Mouse (Mus musculus) cerebellum, adult 9-11 months (tissue): ENCODE results near the gene Slc22a21.
A peak's percentile ranks its signal among the peaks of the same experiment; 100 is the strongest.
"Not testable (repeated sequence)": the region's sequence is repeated elsewhere in the genome, so short reads cannot be mapped to it uniquely, and the experiment has no call there.

ENCODE experiments used
- DNase-seq: peaks from one replicate; pipeline ENCODE4 v3.0.0; 2022

The Slc22a21 gene

DNA sequence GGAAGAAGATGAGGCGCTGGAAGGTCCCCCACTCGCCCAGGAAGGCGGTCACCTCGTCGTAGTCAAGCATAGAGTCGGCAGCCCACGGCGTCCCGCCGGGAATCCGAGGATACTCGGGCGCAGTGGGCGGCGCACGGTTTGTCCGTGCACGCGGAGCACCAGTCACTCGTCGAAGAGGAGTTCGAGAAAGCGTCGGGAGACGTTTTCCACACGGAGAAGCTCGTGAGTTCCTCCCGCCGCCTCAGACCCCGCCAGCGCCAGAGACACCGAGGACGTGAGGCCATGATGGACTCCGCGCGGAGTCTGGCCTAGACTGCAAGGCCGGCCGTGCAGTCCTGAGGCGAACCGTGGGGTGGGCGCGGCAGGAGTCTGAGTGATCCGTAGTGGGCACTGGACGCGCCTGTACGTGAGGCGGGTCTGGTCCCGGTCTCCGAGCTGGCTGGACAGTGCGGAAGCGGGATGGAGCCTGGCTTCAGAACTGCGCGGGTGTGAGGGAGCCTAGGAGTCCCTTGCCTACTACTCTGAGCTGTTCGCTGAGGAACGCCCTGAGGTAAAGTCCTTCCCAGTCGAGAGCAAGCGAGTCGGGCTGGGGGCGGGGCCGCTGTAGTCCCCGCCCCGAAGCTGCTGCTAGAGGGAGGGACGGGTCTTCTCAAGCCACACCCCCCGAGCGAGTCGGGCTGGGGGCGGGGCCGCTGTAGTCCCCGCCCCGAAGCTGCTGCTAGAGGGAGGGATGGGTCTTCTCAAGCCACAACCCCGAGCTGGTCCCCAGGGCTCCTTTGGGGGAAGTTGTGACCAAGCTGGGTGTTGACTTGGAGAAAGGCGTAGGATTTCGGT is at the start of gene Slc22a21:
TSS of gene Slc22a21 (minus strand) at position 545 of the 834 bp plus-strand sequence.
- peak; percentile 55 for DNase-seq

DNA sequence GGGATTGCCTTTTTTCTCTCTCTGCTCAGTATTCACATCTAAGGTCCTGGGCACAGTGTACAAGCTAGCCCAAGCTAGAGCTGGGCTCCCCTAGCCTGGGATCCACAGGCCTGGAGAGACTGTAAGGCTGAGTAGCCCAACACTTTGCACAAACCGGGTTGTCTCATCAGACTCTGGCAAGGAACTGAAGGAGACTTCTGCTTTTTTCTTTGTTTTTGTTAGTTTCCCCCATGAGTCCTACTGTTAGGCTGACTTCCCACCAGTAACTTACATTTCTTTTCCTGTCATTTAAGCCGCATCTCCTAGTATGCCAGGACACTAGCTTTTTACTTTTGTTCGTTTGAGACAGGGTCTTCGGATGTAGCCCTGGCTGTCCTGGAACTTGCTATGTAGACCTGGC is 48.9 kb upstream of the Slc22a21 start:
- DNase-seq: no peak

DNA sequence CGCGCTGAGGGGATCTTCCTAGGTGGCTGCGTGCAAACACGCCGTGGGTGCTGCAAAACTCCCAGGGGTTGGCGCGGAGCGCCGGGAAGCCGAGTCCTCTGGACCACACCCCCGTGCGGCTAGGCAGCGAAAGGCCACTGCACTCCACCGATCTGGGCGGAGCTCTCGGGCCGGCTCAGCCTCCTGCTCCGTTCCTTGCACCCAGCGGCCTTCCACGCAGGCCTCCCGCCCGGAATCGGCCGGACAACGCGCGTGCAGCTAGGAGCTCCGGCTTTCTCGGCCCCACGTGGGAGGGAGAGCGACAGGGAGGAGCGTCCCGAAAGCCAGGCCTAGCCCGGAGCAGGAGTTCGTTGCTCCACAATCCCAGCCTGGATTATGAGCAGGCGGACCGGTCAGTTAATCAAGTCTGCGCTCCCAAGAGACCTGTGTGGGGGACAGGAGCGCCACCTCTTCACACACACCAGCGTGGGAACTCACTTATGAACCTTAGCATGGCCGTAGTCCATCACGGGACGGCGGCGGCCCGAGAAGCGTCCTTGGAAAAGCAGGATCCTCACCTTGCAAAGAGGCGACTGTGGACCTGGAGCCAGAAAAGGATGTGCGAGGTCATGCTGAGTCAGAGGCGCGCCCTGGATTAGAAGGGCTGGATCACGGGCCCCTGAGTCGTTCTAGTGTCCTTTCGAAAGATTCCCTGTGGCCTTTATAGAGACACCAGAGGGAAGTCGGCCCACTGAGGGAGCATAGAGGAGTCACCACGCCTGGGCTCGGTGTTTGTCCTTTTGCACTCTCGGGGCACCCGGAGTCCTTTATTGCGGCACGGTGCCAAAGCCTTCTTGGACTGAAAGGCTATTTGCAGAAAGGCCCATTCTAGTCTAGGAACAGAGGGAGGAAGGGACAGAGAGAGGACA is 48.2 kb upstream of the Slc22a21 start, which contains the start of gene Slc22a4:
TSS of gene Slc22a4 (minus strand) at position 47 of the 908 bp plus-strand sequence.
- peak; percentile 90 for DNase-seq

DNA sequence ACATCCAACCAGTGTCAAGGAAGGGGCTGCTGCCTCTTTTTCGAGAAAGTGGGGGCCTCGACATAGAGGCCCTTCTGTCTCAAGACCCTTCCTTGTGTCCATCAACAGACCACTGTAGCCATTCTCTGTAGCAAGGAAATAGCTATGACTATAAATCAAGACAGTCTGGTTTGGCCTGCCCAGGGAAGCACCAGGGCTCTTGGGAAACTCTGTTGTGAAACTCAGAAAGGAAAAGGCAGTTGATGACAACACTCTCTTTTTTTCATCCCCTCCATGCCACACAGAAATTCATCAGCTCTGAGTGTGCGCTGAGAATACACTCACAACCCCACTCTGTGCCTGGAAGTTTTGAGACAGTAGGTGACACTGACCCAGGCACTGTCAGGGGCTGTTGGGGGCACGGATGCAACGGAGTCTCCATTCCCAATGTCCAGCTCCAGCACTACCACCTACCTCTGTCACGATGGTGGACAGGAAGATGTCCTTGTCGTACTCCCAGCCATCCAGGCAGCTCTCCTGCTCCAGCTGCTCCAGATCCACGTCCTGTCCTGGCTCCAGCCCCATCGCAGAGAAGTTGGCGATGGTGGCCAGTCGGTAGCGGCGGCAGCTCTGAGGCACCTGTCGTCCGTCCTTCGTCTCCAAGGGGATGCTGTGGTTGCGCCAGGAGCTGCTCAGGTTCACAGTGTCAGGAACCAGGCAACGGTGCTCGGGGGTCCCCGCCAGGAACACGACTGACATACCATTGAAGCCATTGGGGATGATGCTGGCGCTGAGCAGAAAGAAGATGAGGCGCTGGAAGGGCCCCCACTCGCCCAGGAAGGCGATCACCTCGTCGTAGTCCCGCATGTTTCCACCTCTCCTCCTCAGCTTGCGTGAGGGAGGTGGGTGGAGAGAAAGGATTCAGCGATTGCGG is 47.3 kb upstream of the Slc22a21 start:
- peak; percentile 74 for DNase-seq

DNA sequence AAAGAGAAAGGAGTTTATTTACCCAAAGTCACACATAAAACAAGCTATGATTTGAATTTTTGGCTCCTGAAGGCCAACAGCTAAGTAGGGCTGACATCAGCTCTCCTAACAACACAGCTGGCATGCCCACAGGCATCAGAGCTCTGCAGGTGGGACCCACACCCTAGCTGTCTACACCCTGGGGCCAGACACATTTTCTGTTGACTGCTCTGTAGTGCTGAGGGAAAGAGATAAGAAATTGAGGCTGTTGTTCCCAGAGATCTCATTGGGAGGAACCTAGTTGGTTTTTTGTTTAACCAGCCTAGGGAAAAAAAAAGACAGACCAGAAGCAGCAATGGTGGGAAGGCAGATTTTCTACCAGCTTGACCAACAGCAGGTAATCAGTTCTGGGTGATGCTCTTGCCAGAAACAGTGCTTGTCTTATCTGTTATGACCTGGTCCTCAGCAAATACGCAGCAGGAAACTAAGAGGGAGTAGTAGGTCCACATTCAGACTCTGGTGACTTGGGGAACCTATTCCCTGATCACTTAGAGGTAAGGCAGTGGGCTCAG is 46.4 kb upstream of the Slc22a21 start:
- DNase-seq: peak; percentile 78

DNA sequence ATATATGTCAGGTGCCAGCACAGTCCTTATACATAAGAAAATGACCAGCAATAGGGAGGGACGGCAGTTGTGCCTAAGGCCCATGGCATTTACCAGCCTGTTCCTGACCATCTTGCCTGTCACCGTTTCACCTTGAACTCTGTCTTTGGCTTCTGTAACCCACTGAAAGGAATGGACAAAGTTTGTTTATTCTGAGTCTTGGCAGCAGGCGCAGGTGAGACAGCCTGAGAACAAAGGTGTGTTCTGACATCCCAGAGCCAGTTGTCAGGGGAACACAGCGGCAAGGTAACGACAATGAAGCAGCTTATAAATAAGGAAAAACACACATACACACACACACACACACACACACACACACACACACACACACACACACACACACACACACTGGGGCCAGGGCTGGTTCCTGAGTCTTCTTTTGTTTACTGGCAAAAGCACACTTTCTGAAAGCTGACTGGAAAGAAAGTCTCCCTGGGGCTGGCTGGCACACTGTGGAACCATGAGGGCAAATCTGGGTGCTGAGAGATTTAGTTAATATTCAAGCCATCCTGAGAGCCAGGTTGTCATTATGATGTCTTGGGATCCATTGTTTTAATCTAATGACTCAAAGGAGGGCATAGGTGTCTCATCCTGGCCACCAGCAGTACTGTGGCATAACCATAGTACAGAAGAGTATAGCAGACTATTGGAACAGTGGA is 41.4 kb upstream of the Slc22a21 start:
- DNase-seq: no peak

DNA sequence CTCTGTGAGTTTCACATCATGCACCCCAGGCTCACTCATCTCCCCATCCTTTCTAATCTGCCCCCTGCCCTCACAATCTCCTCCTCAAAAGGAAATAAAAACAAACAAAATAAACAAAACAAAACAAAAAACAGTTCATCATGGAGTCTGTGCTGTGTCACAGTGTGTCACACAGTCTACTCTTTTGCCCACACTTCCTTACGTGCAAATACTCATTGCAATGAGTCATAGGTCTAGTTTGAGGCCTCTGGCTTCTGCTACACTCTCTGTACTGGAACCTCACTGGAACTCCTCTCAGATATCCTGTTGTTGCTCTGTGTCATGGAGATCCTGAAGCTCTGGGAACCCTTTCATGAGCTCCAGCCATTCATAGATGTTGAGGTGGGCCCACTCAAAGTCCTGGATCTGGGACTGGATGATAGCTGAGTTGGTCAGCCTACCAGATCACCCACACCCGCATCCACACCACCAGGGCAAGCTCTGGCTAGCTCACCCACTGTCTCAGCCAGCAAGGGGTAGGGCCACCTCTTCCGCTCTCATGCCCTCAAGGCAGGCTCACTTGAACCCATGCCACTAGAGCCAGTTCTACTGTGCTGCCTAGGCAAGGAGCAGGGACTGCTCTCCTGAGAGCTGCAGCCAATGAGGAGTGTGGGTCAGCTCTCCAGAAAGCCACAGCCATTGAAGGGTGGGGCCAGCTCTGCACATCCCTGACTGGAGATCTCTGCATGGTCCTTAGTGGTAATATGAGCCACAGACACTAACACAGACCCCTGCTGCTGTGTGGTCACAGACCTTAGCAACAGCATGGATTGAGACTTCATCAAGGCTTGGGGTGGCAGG is 39.0 kb upstream of the Slc22a21 start:
- no peak for DNase-seq

DNA sequence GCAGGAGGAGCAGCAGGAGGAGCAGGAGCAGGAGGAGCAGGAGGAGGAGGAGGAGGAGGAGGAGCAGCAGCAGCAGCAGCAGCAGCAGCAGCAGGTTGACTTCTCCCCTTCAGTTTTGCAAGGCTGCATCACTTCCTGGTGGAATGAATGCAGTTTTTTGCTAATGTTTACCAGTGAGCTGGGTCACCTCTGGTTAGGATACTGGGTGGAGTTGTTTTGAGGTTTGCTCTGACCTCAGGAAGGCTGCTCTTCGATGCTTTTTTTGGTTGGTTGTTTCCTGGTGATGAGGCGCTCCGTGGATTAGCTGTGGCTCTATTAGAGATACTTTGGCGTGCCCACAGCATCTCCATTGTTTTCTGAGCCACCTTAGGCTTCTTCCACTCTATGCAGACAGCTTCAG is 37.5 kb upstream of the Slc22a21 start:
- DNase-seq: no peak

DNA sequence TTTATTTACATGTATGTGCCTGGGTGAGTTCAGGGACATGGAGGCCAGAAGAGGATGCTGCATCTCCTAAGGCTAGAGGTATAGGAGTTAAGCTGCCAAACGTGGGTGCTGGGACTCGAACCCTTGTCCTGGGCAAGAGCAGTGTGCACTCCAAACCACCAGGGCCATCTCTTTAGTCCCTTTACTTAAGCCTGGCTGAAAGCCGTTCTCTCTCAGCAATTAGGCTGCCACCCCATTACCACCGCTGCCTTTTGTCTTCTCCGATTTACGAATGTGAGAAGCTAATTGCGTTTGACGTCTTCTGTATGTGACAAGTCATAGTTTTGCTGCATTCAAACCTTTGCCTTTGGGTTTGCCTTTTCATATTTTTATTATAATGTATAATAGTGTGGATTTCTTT is 35.9 kb upstream of the Slc22a21 start:
- DNase-seq: no peak

DNA sequence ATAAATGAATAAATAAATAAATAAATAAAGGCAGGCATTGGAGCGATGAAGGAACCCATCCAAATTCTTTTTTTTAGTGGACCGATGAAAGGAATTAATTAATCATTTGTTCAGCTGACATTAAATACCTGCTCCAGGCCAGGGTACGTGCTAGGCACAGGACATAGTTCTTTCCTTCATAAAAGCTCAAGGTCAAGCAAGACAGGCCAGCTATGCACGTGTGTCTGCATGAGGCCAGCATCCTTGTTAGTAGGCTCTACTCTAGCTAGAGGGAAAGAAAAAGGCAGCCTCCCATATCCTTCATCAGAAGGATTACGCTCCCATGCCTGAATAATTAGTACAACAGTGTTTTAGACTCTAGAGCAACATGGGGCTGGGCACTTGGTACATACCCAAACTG is 32.8 kb upstream of the Slc22a21 start:
- DNase-seq: no peak

DNA sequence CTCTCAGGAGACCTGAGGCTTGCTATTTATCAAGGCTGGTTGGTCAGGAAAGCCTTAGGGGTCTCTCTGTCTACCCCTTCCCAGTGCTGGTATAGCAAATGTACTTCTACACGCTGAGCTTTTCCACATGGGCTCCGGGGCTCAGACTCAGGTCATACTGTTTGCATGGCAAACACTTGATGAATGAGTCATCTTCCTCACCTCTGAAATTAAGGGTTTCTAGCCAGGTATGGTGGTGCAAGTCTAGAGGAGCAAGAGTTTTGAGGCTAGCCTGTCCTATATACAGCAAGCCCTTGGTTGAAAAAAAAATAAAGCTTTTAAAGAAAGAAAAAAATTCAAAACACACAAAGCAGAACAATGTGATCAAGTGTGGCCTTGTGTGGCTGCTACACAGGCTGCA is 31.1 kb upstream of the Slc22a21 start:
- DNase-seq: no peak

DNA sequence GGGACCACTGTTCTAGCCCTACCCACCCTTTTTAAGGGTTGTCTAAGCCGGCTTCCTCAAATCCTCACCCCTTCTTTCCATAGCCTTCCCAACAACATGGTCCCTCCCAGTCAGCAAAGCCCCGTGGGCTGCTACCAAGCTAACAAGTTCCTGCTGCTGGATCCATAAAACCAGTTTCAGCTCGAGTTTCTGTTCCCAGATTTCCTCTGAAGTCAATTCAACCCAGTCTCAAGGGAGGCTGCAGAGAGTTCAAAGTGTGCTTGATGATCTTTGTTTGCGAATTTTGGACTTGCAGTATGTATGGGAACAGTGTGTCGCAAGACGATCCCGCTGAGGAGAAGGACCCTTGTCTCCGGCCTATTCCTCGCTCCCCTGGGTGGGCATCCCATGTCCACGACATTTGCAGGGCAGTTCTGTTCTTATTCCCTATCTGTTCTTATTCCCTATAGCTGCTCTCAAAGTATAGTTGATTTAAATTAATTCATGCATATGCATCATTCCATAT is 28.3 kb upstream of the Slc22a21 start:
- DNase-seq: no peak

DNA sequence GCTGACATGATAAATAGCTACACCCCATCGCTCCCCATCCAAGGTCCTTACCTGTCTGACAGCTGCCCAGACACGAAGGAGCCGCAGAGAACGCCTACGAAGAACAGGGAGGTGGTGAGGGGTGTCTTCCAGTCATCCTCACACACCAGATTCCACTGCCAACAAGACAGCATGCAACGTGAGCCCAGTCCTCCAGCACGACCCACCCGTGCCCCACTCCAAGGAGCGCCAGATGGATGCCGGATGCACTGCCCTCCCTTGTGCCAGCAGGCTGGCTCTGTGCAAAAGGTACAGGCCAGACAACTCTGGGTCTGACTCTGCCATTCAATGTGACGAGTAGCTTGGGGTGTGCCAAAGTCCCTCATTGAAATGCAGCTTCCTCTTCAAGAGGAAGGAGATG is 27.6 kb upstream of the Slc22a21 start:
- peak; percentile 95 for DNase-seq

DNA sequence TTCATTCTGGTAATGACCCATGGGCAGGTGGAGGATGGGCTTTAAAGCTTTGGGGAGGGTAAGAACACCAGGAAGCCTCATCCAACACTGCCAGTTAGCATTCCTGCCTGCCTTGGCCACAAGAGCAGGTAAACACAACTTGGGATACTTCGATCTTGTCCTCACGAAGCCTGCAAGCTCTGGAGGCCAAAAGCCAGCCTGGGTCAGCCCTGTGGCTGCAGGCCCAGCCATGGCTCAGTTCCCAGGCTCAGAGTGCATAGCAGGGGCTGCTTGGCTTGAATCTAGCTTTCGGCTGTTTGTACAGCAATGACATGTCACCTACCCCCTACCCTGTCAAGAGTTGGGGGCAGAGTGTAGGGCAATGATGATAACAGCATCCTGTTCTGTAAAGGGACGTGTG is 26.8 kb upstream of the Slc22a21 start:
- peak; percentile 86 for DNase-seq

DNA sequence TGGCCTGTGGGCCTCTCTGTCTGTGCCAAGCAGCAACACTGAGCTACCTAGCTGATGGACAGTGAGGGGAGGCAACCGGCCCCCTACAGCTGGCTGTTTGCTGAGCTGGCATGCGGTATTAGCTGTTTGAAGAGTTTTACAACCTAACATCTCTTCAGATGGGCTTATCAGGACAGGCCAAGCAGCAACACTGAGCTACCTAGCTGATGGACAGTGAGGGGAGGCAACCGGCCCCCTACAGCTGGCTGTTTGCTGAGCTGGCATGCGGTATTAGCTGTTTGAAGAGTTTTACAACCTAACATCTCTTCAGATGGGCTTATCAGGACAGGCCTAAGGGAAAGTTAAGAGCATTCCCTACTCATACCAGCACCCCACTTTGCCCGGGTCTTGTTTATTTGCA is 26.2 kb upstream of the Slc22a21 start:
- DNase-seq: not testable (repeated sequence)

DNA sequence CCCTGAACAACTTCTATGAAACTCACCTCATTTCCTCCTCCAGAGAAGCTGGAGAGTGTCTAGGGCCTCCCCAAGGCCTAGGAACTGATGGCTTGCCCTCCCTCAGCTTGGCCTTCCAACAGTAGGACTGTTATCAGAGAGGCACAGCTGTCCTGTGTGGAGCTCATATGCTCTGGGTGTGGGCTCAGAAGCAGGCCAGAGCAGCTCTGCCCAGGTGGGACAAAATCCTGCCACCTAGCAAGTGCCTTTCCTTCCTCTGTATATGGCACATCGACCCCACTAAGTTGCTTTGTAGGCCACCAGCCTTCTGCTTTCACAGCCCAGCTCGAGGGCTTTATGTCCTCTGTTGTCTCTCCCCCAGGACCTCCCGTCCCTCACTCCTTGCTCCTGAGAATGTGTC is 24.6 kb upstream of the Slc22a21 start:
- DNase-seq: no peak

DNA sequence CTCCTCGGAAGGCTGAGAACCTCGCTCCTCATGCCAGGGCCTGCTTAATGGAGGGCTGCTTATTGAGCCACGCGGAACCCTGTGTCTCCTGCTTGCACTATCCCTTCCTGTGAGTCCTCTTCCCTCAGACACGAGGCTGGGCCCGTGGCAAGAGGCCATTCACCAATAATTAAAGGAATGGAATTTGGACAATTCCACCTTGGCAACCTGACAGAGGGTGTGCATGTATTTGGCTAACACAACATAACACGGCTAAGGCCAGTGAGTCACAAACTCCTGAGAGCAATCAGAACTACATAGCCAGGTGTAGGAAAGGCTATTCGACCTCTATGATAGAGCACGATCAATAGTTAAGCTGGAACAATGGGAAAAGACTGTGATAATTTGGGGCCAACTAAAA is 24.1 kb upstream of the Slc22a21 start:
- DNase-seq: peak; percentile 68

DNA sequence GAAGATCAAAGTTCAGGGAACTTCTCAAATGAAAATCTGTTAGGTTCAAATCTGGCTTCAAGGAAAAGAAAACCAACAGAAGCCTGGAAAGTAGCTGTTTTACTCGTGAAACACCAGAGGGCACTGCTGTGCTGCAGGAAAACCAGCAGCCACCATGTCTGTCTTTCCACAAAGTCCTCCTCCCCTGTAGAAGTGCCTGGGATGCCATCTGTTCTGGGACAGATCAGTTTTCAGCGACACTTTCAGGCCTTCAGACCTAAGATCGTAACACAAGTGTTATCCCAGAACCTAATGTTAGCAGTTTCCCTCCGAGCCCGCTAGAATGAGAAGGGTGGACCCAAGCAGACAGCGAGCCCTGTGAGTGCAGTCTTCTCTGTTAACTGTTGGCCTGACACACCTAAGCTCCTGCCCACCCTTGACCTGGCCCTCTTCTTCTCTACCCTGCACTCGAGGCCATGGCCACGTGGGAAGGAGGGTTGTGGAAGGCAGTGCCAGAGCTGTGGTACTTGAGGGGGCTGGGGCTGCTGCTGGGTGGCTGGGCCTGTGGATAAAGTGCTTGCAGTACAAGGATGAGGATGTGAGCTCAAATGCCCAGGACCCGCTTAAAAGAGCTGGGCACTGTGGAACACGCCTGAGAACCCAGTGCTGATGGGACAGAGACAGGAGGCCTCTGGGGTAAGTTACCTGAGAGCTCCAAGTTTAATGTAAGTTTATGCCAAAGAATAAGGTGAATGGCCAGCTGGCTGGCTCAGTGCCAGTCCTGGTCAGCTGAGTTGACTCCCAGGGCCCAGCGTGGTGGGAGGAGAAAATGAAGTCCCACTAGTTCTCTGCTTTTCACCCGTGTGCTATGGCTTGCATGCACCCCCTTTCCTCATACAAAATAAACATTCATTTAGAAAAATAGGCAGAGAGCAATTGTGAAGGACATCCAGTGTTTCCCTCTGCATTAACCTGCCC is 22.9 kb upstream of the Slc22a21 start:
- DNase-seq: peak; percentile 84

DNA sequence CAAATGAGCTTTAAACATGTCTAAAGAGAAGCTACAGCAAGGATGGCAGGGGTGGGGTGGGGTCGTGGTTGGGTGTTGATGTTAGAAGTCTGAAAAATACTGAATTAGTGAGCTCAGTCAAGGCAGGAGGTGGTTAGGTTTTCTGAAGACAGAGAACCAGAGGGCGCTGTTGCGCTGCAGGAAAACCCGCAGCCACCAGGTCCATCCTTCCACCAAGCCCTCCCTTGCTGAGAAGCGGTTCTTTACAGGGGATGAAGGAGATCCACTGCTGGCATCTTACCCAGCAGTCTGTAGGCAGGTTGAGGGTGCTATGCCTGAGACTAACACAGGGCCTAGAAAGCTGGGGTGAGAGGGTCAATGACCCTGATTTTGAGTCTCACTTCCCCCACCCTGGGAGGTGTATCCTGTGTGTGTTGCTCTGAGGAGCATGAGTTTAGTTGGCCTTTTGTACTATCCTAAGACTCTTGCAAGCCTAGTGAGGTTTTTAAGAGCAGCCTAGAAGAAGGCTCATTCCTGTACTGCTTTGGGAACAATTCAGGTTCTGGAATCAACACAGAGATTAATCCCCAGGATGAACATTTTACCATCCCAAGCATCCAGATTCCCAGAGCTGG is 22.1 kb upstream of the Slc22a21 start:
- DNase-seq: peak; percentile 83
